ENCODE assay signal across 8 mouse cellular contexts in genomic region chr10:59951211-59952151, GRCm38 (mm10). TPM values are rescaled to one million over a fixed set of nuclear protein-coding genes. Genes with fewer than 3 reads are reported as not detected.
DNase-seq lines count a peak whose midpoint lies in the region; ATAC-seq and TF ChIP-seq lines count a peak whose summit lies in the region.

Gene Ddit4, minus strand, starts transcription at chr10:59951834.

- intact Hi-C loops in heart, adult 2 months (cut with DNase I) = loop anchor here (1.0 to 5.0 kb wide), 4 partner anchors 19 to 51 kb away; partner anchors contain the start of genes Anapc16 and Ascc1

- H3K79me2 ChIP-seq in heart, adult 2 months (replicated peaks; ENCODE audit: control insufficient read depth, insufficient read depth, low read length) = peaks cover 3% of the 10 kb centered on the region; the same call in 1 of the 2 replicates

- peak within 1 kb of the TSS; percentile 99 for H3K4me3 ChIP-seq in embryonic facial prominence, embryonic 13.5 days
- H3K4me3 ChIP-seq in heart, adult 2 months = peak within 1 kb of the TSS; percentile 99
- H3K4me3 ChIP-seq in limb, embryonic 14.5 days (replicated peaks; ENCODE audit: low read length) = peak within 1 kb of the TSS; percentile 69
- peak within 1 kb of the TSS; percentile 96 for H3K4me3 ChIP-seq in midbrain, postnatal 0 days (ENCODE audit: low read depth, low read length)

- H3K27ac ChIP-seq in embryonic facial prominence, embryonic 13.5 days = peak within 1 kb of the TSS; percentile 96
- H3K27ac ChIP-seq in heart, adult 2 months = peak within 1 kb of the TSS; percentile 98
- peak within 1 kb of the TSS; percentile 91 for H3K27ac ChIP-seq in limb, embryonic 14.5 days (replicated peaks; ENCODE audit: low read depth, low read length)
- H3K27ac ChIP-seq in midbrain, postnatal 0 days (ENCODE audit: low read depth, low read length) = peak within 1 kb of the TSS; percentile 97

- H3K9ac ChIP-seq in embryonic facial prominence, embryonic 13.5 days = peak within 1 kb of the TSS; percentile 99
- peak within 1 kb of the TSS; percentile 96 for H3K9ac ChIP-seq in heart, adult 2 months (ENCODE audit: low read depth, low read length)
- H3K9ac ChIP-seq in limb, embryonic 14.5 days (ENCODE audit: low read depth, low read length, severe bottlenecking) = peak within 1 kb of the TSS; percentile 85
- peak within 1 kb of the TSS; percentile 96 for H3K9ac ChIP-seq in midbrain, postnatal 0 days (replicated peaks; ENCODE audit: low read length, poor library complexity, severe bottlenecking)

- H3K9me3 ChIP-seq in embryonic facial prominence, embryonic 13.5 days = no peaks in the 10 kb centered on the region
- no peaks in the 10 kb centered on the region for H3K9me3 ChIP-seq in limb, embryonic 14.5 days (ENCODE audit: control insufficient read depth, low read length)
- no peaks in the 10 kb centered on the region for H3K9me3 ChIP-seq in midbrain, postnatal 0 days (ENCODE audit: low read length)

- H3K4me2 ChIP-seq in embryonic facial prominence, embryonic 13.5 days = peak within 1 kb of the TSS; percentile 96
- peak within 1 kb of the TSS; percentile 97 for H3K4me2 ChIP-seq in limb, embryonic 14.5 days (replicated peaks; ENCODE audit: low read depth, low read length, severe bottlenecking)
- H3K4me2 ChIP-seq in midbrain, postnatal 0 days (ENCODE audit: low read depth, low read length, poor library complexity, severe bottlenecking) = peak within 1 kb of the TSS; percentile 98

- DNase-seq in 3134 (ENCODE audit: extremely low read depth, insufficient read length, low spot score) = peak; percentile 99
- DNase-seq in adrenal gland, postnatal 36 days = peak; percentile 100
- DNase-seq in heart, adult 2 months = peak; percentile 100
- DNase-seq in kidney, adult 9 months = peak; percentile 100
- DNase-seq in limb, embryonic 14.5 days (ENCODE audit: low spot score) = peak; percentile 99
- peak; percentile 99 for DNase-seq in midbrain, postnatal 0 days (ENCODE audit: low spot score)
- peak; percentile 98 for DNase-seq in spleen, postnatal 14 days (ENCODE audit: low spot score in 2 of 2)

- H3K4me1 ChIP-seq in embryonic facial prominence, embryonic 13.5 days = peaks cover 37% of the 10 kb centered on the region
- H3K4me1 ChIP-seq in heart, adult 2 months (ENCODE audit: control insufficient read depth, insufficient read depth, low read length) = peaks cover 12% of the 10 kb centered on the region
- H3K4me1 ChIP-seq in limb, embryonic 14.5 days (ENCODE audit: control insufficient read depth, insufficient read depth, low read length) = peaks cover 27% of the 10 kb centered on the region
- H3K4me1 ChIP-seq in midbrain, postnatal 0 days (ENCODE audit: insufficient read depth, low read length) = peaks cover 9% of the 10 kb centered on the region

- 0 out of 2 replicates have a peak, but pooled peaks cover 5% of the 10 kb centered on the region for H3K36me3 ChIP-seq in embryonic facial prominence, embryonic 13.5 days
- H3K36me3 ChIP-seq in heart, adult 2 months (ENCODE audit: control insufficient read depth, insufficient read depth, low read length) = peaks cover 9% of the 10 kb centered on the region
- H3K36me3 ChIP-seq in limb, embryonic 14.5 days (ENCODE audit: control insufficient read depth, insufficient read depth, low read length) = peaks cover 17% of the 10 kb centered on the region; the same call in 1 of the 2 replicates
- H3K36me3 ChIP-seq in midbrain, postnatal 0 days (ENCODE audit: insufficient read depth, low read length) = 0 out of 2 replicates have a peak, but pooled peaks cover 2% of the 10 kb centered on the region

- H3K27me3 ChIP-seq in embryonic facial prominence, embryonic 13.5 days = no peaks in the 10 kb centered on the region
- no peaks in the 10 kb centered on the region for H3K27me3 ChIP-seq in heart, adult 2 months (ENCODE audit: control insufficient read depth, insufficient read depth, low read length)
- H3K27me3 ChIP-seq in limb, embryonic 14.5 days (ENCODE audit: control insufficient read depth, insufficient read depth, low read length) = no peaks in the 10 kb centered on the region
- H3K27me3 ChIP-seq in midbrain, postnatal 0 days (ENCODE audit: insufficient read depth, low read length) = no peaks in the 10 kb centered on the region

- TF ChIP-seq POLR2A in heart, adult 2 months (IDR thresholded peaks at IDR 0.05; ENCODE audit: insufficient read depth, low read depth, low read length) = peak; percentile 100
- peak; percentile 99 for TF ChIP-seq POLR2A in limb, embryonic 14.5 days (IDR thresholded peaks at IDR 0.05; ENCODE audit: borderline replicate concordance, extremely low read depth, insufficient read depth, insufficient read length)

- peak; percentile 95 for ATAC-seq in embryonic facial prominence, embryonic 13.5 days (ENCODE audit: insufficient number of reproducible peaks, insufficient read depth, low FRiP score, low TSS enrichment, low read depth)
- peak; percentile 97 for ATAC-seq in limb, embryonic 14.5 days (ENCODE audit: low FRiP score, low read depth)
- peak; percentile 96 for ATAC-seq in midbrain, postnatal 0 days (ENCODE audit: low FRiP score)

- under 1% methylated on average over 75 of the region's 76 CpGs for WGBS in embryonic facial prominence, embryonic 13.5 days
- under 1% methylated on average over 76 of the region's 76 CpGs for whole genome bisulfite sequencing in heart, adult 2 months
- WGBS in limb, embryonic 14.5 days = under 1% methylated on average over 75 of the region's 76 CpGs
- under 1% methylated on average over 72 of the region's 76 CpGs for WGBS in midbrain, postnatal 0 days

- TF ChIP-seq EP300 in heart, adult 2 months (IDR thresholded peaks at IDR 0.05; ENCODE audit: insufficient read depth, low read depth, low read length) = peak; percentile 99

- TF ChIP-seq CTCF in heart, adult 2 months (IDR thresholded peaks at IDR 0.05) = no peak
- TF ChIP-seq CTCF in midbrain, postnatal 0 days (IDR thresholded peaks at IDR 0.05) = no peak

RNA-seq across cellular contexts. Expression of gene Ddit4, which starts in this region (rescaled TPM):
- total RNA-seq in adrenal gland, postnatal 36 days (2021) = 10 to 100 TPM; 76.4 to 98.7 TPM
- 86.5 and 93.1 TPM in 2 replicates for polyA plus RNA-seq in embryonic facial prominence, embryonic 13.5 days (2015; fragmentation: Nextera tagmentation; extraction: Ambion mirVana)
- total RNA-seq in heart, adult 2 months (2021) = 100 to 1,000 TPM in 1 of 2 experiments, 10 to 100 TPM in 1; 70.7 to 219 TPM
- polyA plus RNA-seq in heart, adult 2 months (2012; rRNA removed) = 48.0 and 55.5 TPM in 2 replicates
- polyA plus RNA-seq in limb, embryonic 14.5 days (2012; rRNA removed) = 117 and 138 TPM in 2 replicates
- polyA plus RNA-seq in limb, embryonic 14.5 days (2014; fragmentation: Nextera tagmentation; extraction: Ambion mirVana) = 8.5 and 8.6 TPM in 2 replicates
- 56.6 and 57.5 TPM in 2 replicates for total RNA-seq in midbrain, postnatal 0 days (2014; rRNA removed)
- polyA plus RNA-seq in midbrain, postnatal 0 days (2015; fragmentation: Nextera tagmentation; extraction: Ambion mirVana) = 43.4 and 43.6 TPM in 2 replicates

Comparison
In these comparisons a context has a peak if more than half of its experiments do, and no peak if none do; other contexts are left out.
1. Peak in every context shown above with its lines: DNase-seq, ATAC-seq, H3K4me3 ChIP-seq and H3K27ac ChIP-seq.